Mouse (Mus musculus) c-Kit-positive CD71-positive TER-119-negative erythroid progenitor cells, embryonic 14.5 days (primary cell): ENCODE measurements around the gene Gm21693.
"Not testable (repeated sequence)": the region's sequence is repeated elsewhere in the genome, so short reads cannot be mapped to it uniquely, and the experiment has no call there.

ENCODE experiments used
- DNase-seq: peaks from one replicate; pipeline ENCODE4 v3.0.0-alpha.2; 2013; ENCODE audit warnings: low read depth

Gene Gm21693

GRCm38 (mm10) chrY:3345229-3345628 lies at the start of gene Gm21693:
TSS of gene Gm21693 (minus strand) at chrY:3345329.
- DNase-seq, result not testable (repeated sequence)

- not testable (repeated sequence) for DNase-seq
Measured at GRCm38 (mm10) chrY:3340661-3341060, 4.5 kb downstream of the Gm21693 start.

GRCm38 (mm10) chrY:3306349-3306748 lies 38.8 kb downstream of the Gm21693 start, which contains the start of gene Gm21677:
TSS of gene Gm21677 (minus strand) at chrY:3306449.
- DNase-seq, result not testable (repeated sequence)
